Mouse (Mus musculus) frontal cortex, adult 2 months (tissue): Measurements from ENCODE around the gene Slc12a4. TPM values are rescaled to one million over a fixed set of nuclear protein-coding genes. Genes with fewer than 3 reads are reported as not detected.

Source experiments
- DNase-seq, 2 experiments: peaks; one replicate each; pipeline ENCODE4 v3.0.0; 2022; ENCODE audit warnings: low spot score in 1 of 2; ENCODE audit errors: extremely low spot score in 1 of 2
- polyA plus RNA-seq: library from polyadenylated mRNA; depleted of rRNA; stranded (reverse); fragments of >200 nt; gene quantifications from 2 replicates; pipeline ENCODE4 v1.2.3, GENCODE M21; 2012

Slc12a4 gene
- polyA plus RNA-seq, 1 experiment = 28.3 TPM

- DNase-seq = no peak
Measured at GRCm38 (mm10) chr8:105971019-105971720, 5.3 kb upstream of the Slc12a4 start.

- no peak for DNase-seq
Measured at GRCm38 (mm10) chr8:105969367-105969766, 3.5 kb upstream of the Slc12a4 start.

GRCm38 (mm10) chr8:105966692-105967311, 905 bp upstream of the Slc12a4 start:
- DNase-seq = no peak

- DNase-seq = no peak
Measured at GRCm38 (mm10) chr8:105965266-105965904, 512 bp downstream of the Slc12a4 start.

GRCm38 (mm10) chr8:105964506-105965265, 1.2 kb downstream of the Slc12a4 start:
- no peak for DNase-seq

GRCm38 (mm10) chr8:105961536-105961935, 4.4 kb downstream of the Slc12a4 start:
- no peak for DNase-seq

GRCm38 (mm10) chr8:105961101-105961500, 4.8 kb downstream of the Slc12a4 start:
- no peak for DNase-seq

GRCm38 (mm10) chr8:105959350-105959749, 6.5 kb downstream of the Slc12a4 start:
- no peak for DNase-seq

- no peak for DNase-seq
Measured at GRCm38 (mm10) chr8:105957813-105958212, 8.1 kb downstream of the Slc12a4 start.

GRCm38 (mm10) chr8:105956556-105956955, 9.3 kb downstream of the Slc12a4 start:
- no peak for DNase-seq

GRCm38 (mm10) chr8:105951057-105951659, 14.7 kb downstream of the Slc12a4 start:
- peak in 1 of 2 experiments; percentile 48 for DNase-seq

- peak; percentile 42 to 57 for DNase-seq
Measured at GRCm38 (mm10) chr8:105949350-105949749, 16.5 kb downstream of the Slc12a4 start.

GRCm38 (mm10) chr8:105943321-105943739, 22.6 kb downstream of the Slc12a4 start, which contains the start of gene Lcat:
TSS of gene Lcat (minus strand) at chr8:105943382.
- DNase-seq = peak in 1 of 2 experiments; percentile 51

GRCm38 (mm10) chr8:105942542-105942941, 23.4 kb downstream of the Slc12a4 start:
- no peak for DNase-seq

- DNase-seq = no peak
Measured at GRCm38 (mm10) chr8:105942026-105942425, 23.9 kb downstream of the Slc12a4 start.

GRCm38 (mm10) chr8:105938306-105938669, 27.6 kb downstream of the Slc12a4 start, which contains the start of gene Psmb10:
TSS of gene Psmb10 (minus strand) at chr8:105938444.
- DNase-seq = peak in 1 of 2 experiments; percentile 60

- peak in 1 of 2 experiments; percentile 47 for DNase-seq
Measured at GRCm38 (mm10) chr8:105937496-105938305, 28.2 kb downstream of the Slc12a4 start.

- DNase-seq = peak; percentile 85 to 87
Measured at GRCm38 (mm10) chr8:105936866-105937475, 28.9 kb downstream of the Slc12a4 start.
